10 mouse cellular contexts compared by ENCODE assay signal in the genomic region with DNA sequence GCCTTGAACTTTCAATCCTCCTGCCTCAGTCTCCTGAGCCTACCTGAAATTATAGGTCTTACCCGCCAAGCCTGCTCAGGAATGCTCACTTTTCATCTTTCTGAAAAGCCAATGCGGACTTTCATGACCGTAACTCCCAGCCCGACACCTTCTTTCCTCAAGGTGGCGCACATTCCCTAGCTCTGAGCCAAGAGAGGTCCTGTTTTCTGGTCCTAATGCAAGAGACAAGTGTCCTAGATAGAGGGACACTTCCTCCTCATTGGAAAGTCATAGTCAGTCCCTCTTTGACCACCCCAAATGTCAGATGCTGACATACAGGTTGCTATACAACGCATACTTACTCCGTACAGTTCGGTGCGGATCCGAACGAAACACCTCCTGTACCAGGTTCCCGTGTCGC.
A peak's percentile ranks its signal among the peaks of the same experiment; 100 is the strongest.
DNase-seq lines count a peak whose midpoint lies in the region; ATAC-seq and TF ChIP-seq lines count a peak whose summit lies in the region.
"Had no signal": no experiment of that assay in that cellular context is flagged by ENCODE, and none has a peak within 500 bp of the region (broad histone marks: within the 10 kb centered on the region; RNA-seq: fewer than 3 reads in every experiment).

No protein-coding gene starts in this region.

- ATAC-seq in intestine, postnatal 0 days, result no peak
- ATAC-seq in intestine, embryonic 15.5 days, result no peak
- ATAC-seq in stomach, postnatal 0 days (ENCODE audit: low FRiP score, low TSS enrichment), result no peak
- ATAC-seq: forebrain, embryonic 16.5 days had no signal

- WGBS in intestine, postnatal 0 days, result 74% methylated on average over 13 of the region's 13 CpGs
- 71% methylated on average over 13 of the region's 13 CpGs for WGBS in intestine, embryonic 15.5 days
- WGBS in stomach, postnatal 0 days, result 75% methylated on average over 13 of the region's 13 CpGs

- TF ChIP-seq CTCF in intestine, postnatal 0 days (IDR thresholded peaks at IDR 0.05; ENCODE audit: low read depth), result peak; percentile 78
- TF ChIP-seq CTCF in stomach, postnatal 0 days (IDR thresholded peaks at IDR 0.05; ENCODE audit: low read depth), result peak; percentile 78

- no peaks in the 10 kb centered on the region for H3K27me3 ChIP-seq in intestine, postnatal 0 days (replicated peaks; ENCODE audit: control insufficient read depth, insufficient read depth, low read length)
- no peaks in the 10 kb centered on the region for H3K27me3 ChIP-seq in intestine, embryonic 15.5 days (replicated peaks)
- no peaks in the 10 kb centered on the region for H3K27me3 ChIP-seq in stomach, postnatal 0 days (ENCODE audit: control insufficient read depth, insufficient read depth, low read length)
- H3K27me3 ChIP-seq: midbrain, embryonic 12.5 days had no signal

- no peak overlapping the region for H3K4me3 ChIP-seq in intestine, postnatal 0 days (ENCODE audit: low read depth, low read length)
- no peak overlapping the region for H3K4me3 ChIP-seq in intestine, embryonic 15.5 days (replicated peaks)
- no peak overlapping the region for H3K4me3 ChIP-seq in stomach, postnatal 0 days (ENCODE audit: low read depth, low read length)
- H3K4me3 ChIP-seq: midbrain, embryonic 12.5 days had no signal

- H3K36me3 ChIP-seq in intestine, postnatal 0 days (ENCODE audit: control insufficient read depth, insufficient read depth), result no peaks in the 10 kb centered on the region
- no peaks in the 10 kb centered on the region for H3K36me3 ChIP-seq in intestine, embryonic 15.5 days
- no peaks in the 10 kb centered on the region for H3K36me3 ChIP-seq in stomach, postnatal 0 days (ENCODE audit: control insufficient read depth, insufficient read depth, low read length)
- H3K36me3 ChIP-seq: midbrain, embryonic 12.5 days had no signal

- DNase-seq in thymus, postnatal 0 days (ENCODE audit: low spot score), result peak; percentile 27
- no peak for DNase-seq in thymus, postnatal 14 days
- peak; percentile 59 to 63 for DNase-seq in cerebellum, postnatal 14 days
- peak; percentile 26 for DNase-seq in stomach, postnatal 0 days (ENCODE audit: low spot score)
- DNase-seq in right cerebral cortex, adult 2 months (ENCODE audit: low spot score in 2 of 2), result no peak
- DNase-seq in layer of hippocampus, adult 9-10 months (ENCODE audit: low spot score), result no peak

- no peak overlapping the region for H3K4me2 ChIP-seq in intestine, postnatal 0 days (replicated peaks; ENCODE audit: low read depth)
- no peak overlapping the region for H3K4me2 ChIP-seq in intestine, embryonic 15.5 days (replicated peaks)
- no peak overlapping the region for H3K4me2 ChIP-seq in stomach, postnatal 0 days (replicated peaks; ENCODE audit: low read depth)
- H3K4me2 ChIP-seq: midbrain, embryonic 12.5 days had no signal

- no peak overlapping the region for H3K27ac ChIP-seq in intestine, postnatal 0 days (ENCODE audit: low read depth, low read length)
- no peak overlapping the region for H3K27ac ChIP-seq in intestine, embryonic 15.5 days
- no peak overlapping the region for H3K27ac ChIP-seq in stomach, postnatal 0 days (replicated peaks)
- H3K27ac ChIP-seq: midbrain, embryonic 12.5 days had no signal

- no peak overlapping the region for H3K9ac ChIP-seq in intestine, postnatal 0 days (ENCODE audit: low read depth, low read length)
- no peak overlapping the region for H3K9ac ChIP-seq in intestine, embryonic 15.5 days
- H3K9ac ChIP-seq in stomach, postnatal 0 days (ENCODE audit: low read length), result no peak overlapping the region
- H3K9ac ChIP-seq: midbrain, embryonic 12.5 days had no signal

- H3K9me3 ChIP-seq in intestine, postnatal 0 days (ENCODE audit: control insufficient read depth), result no peaks in the 10 kb centered on the region
- H3K9me3 ChIP-seq in intestine, embryonic 15.5 days, result no peaks in the 10 kb centered on the region
- H3K9me3 ChIP-seq in stomach, postnatal 0 days (ENCODE audit: control insufficient read depth, low read length), result no peaks in the 10 kb centered on the region
- H3K9me3 ChIP-seq: midbrain, embryonic 12.5 days had no signal

- TF ChIP-seq EP300 in stomach, postnatal 0 days (optimal IDR thresholded peaks at IDR 0.05), result no peak

- H3K4me1 ChIP-seq in intestine, postnatal 0 days (replicated peaks; ENCODE audit: control insufficient read depth, insufficient read depth, low read length), result no peaks in the 10 kb centered on the region
- 0 out of 2 replicates have a peak, but pooled peaks cover 3% of the 10 kb centered on the region for H3K4me1 ChIP-seq in intestine, embryonic 15.5 days (replicated peaks)
- no peaks in the 10 kb centered on the region for H3K4me1 ChIP-seq in stomach, postnatal 0 days (replicated peaks; ENCODE audit: control insufficient read depth, insufficient read depth)
- H3K4me1 ChIP-seq: midbrain, embryonic 12.5 days had no signal

Comparison
In these comparisons a context has a peak if more than half of its experiments do, and no peak if none do; other contexts are left out.
1. DNase-seq: peak in thymus, postnatal 0 days (single experiment), cerebellum, postnatal 14 days (2 of 2) and stomach, postnatal 0 days (single experiment); none in thymus, postnatal 14 days (single experiment), right cerebral cortex, adult 2 months (0 of 2) and layer of hippocampus, adult 9-10 months (single experiment).